Mouse (Mus musculus) liver, embryonic 14.5 days (tissue): ENCODE measurements around the gene Vwa3b.

Experiments used
- CTCF ChIP-seq: IDR thresholded peaks from 2 replicates; pipeline ENCODE4 v1.5.1; 2016; ENCODE audit warnings: antibody characterized with exemption, low read depth, control low read depth
- EP300 ChIP-seq: IDR thresholded peaks from 2 replicates; pipeline ENCODE4 v1.6.1; 2016; ENCODE audit warnings: antibody characterized with exemption, low read depth

GRCm38 (mm10) chr1:37231295-37231701 is 204.9 kb downstream of the Vwa3b start:
- TF ChIP-seq CTCF (no peak), EP300 (no peak)
